Mouse (Mus musculus) neural tube, embryonic 10.5 days (tissue): ENCODE measurements around the gene Xntrpc.

ENCODE experiments used
- DNase-seq: peaks from one replicate; pipeline ENCODE4 v3.0.0-alpha.2; 2017; ENCODE audit warnings: low spot score; ENCODE audit errors: extremely low spot score

The Xntrpc gene

DNA sequence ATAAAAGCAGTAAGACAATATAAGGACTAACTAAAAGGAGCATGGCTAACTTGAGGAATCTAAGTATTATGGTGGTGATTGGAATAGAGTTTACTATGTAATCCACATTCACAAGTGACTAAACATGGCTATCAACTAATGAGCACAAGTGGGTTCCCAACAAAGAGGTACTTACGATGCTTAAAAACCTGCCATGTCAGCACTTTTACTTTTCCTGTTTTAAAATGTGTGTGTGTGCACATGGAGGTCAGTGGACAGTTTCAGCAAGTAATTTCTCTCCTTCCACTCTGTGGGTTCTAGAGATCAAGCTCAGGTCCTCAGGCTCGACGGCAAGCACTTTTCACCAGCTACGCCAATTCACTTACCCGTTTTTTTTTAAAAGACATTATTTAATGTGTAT lies 72.4 kb downstream of the Xntrpc start:
- DNase-seq = no peak
